Mouse (Mus musculus): ENCODE measurements at regions not wholly inside any gene's neighbourhood (a gene's known extent, or its start where the extent isn't known, plus 50 kb on each side); places are given as distances from the start of the nearest gene placed in this dataset.

DNA sequence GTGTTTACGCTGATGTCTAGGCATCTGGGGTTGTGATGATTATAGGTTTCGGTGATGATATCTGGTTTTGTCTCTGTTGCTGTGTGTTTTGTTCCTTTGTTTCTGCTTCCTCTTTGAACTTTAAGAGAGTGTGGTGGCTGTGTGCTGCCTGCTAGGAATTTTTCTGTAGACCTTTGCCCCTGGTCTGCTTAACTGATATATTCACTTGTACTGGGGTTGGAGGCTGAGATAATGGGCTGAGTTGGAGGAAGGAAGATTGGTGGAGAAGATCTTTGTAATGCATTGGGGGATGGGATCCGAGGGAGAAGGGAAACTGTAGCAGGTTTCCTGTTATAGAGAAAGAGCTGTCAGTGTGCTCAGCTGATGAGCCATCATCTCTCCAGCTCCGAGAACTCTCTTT lies 55.8 kb downstream of the Mid1ip1 start:
- DNase-seq: no peak

DNA sequence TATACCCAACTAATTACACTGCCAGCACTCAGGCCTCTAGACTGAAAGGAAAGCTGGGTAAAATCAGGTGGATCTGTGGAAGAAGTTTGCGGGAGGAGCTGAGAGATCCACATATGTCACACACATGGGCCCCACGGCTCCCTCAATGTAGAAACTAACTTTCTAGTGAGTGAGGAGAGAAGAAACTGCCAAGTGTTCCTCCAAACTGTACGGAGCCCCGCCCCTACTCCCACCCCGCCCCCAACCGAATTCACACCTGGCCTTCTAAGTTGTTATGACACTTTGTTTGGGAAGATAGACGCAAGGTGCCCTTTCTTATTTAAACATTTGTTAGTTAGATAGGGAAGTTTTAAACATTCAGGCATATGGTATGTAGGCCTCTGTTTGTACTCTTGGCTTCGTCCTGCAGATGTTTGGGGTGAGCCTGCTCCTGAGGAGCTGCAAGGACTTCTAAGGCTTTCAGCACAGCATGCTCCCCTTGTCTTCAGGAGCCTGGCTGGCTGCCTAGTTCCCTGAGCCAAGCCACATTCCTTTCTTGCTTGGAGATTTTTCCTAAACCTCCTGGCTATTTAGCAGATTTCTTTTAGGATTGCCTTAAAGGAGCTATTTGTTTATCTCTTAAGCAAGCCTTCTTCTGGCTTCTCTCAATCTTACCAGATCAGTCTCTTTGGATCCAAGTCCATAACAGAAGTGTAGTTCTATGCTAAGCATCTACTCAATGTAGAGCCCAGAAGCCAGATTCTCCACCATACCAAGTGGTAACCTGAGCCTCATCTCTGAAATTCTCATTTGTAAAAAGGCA lies 61.1 kb downstream of the Mid1ip1 start:
- peak; percentile 3 for DNase-seq

- DNase-seq: no peak
Measured at GRCm38 (mm10) chrX:10776516-10776818, 61.7 kb downstream of the Mid1ip1 start.

DNA sequence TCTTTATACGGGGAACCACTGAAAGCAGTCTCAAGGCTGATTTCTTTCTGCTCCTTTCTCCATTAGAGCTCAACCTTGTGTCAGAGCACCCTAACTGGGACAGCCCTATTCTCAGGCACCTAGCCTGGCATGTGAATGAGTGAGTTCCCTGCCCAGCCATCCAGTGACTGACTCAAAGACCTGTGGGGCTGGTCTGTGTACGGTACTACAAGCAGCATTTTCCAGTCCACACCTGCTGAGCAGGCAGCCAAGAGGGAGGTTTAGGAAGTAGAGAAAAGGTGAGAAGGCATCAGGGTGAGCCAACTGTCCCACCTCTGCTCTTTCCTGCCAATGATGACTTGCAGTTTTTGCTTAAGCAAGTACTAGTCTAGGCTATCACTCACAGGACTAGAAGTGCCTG lies 63.2 kb downstream of the Mid1ip1 start:
- no peak for DNase-seq

- DNase-seq: no peak
Measured at GRCm38 (mm10) chrX:10786359-10786758, 71.5 kb downstream of the Mid1ip1 start.

DNA sequence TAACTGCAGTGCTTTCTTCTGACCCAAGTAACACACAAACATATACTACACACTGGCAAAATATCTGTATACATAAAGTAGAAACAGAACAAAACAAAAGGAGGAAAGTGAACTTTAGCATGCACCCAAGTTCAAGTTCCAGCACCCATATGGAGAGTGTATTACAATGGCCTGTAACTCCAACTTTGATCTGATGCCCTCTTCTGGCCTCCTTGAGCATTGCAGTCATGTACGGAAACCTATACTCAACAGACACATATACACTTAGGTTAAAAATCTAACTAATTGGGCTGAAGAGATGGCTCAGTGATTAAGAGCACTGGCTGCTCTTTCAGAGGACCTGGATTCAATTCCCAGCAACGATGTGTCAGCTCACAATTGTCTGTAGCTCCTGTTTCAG lies 72.2 kb downstream of the Mid1ip1 start:
- no peak for DNase-seq

DNA sequence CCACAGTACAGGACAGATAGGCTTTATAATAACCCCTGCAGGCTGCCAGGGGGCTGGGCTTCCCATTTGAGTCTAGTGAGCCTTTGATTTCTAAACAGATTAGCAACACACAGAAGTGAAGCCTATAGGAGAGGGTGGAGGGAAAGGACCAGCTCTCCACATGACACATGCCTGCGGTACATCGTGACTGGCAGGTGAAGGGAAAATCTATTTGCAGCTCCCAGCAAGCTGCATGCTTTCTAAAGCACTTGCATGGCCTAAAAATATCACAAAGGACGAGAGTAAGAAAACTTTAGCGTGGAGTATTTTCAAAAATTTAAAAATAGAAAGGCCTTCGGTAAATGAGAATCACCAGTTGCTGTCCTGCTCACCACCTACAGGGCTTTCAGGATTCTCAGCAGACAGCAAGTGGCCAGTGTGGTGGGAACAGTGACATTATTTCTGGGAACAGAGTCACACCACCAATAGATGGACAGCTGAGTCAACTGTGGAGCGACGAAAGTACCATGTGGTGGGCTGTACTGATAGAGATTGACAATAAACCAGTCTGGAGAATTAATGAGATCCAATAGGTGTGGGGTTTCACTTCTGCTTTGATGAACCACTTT lies 105.6 kb downstream of the Mid1ip1 start:
- DNase-seq: no peak

- no peak for DNase-seq
Measured at GRCm38 (mm10) chrX:10833681-10834080, 118.9 kb downstream of the Mid1ip1 start.

- DNase-seq: no peak
Measured at GRCm38 (mm10) chrX:10857089-10857488, 142.3 kb downstream of the Mid1ip1 start.

DNA sequence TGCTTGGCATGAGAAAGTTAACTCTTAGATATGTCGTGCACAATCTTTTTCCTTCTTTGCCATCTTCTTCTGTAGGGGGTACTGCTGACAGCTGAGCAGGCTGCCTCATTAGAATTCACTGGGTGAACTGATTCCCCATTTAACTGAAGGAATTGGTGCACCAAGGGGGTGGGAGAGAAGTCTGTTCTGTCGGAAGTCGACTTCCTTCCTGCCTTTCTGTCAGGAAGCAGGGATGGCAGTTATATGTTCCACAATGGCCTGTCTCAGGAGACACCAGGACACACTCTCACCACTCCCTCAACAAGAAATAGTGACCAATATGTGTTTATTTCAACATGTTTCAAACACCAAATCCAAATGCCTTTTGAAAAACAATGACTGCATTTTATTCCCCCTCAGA lies 142.9 kb downstream of the Mid1ip1 start:
- DNase-seq: no peak

DNA sequence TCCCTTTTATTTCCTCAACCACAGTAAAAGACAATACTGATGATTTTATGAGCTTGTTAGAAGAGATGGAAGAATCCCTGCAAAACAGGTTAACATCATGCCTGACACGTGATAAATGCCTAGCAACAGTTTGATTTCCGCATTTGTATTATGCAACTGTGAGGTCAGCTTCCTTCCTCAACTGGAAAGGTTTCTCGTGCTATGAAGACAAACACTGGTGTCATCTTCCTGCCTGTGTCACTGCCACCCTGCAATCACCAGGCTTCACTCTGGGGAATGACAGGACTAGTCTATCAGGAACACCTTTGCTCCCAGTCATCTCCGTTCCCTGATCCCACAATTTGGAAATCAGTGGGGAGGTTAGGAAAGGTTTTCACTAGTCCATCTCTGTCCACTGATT lies 156.8 kb downstream of the Mid1ip1 start:
- no peak for DNase-seq

- no peak for DNase-seq
Measured at GRCm38 (mm10) chrX:10877856-10878255, 163.0 kb downstream of the Mid1ip1 start.

- no peak for DNase-seq
Measured at GRCm38 (mm10) chrX:10878922-10879321, 164.1 kb downstream of the Mid1ip1 start.

- DNase-seq: no peak
Measured at GRCm38 (mm10) chrX:10883729-10884464, 169.1 kb downstream of the Mid1ip1 start.

- DNase-seq: no peak
Measured at GRCm38 (mm10) chrX:10892815-10893214, 178.0 kb downstream of the Mid1ip1 start.

GRCm38 (mm10) chrX:10896193-10896955 lies 181.6 kb downstream of the Mid1ip1 start:
- DNase-seq: no peak

DNA sequence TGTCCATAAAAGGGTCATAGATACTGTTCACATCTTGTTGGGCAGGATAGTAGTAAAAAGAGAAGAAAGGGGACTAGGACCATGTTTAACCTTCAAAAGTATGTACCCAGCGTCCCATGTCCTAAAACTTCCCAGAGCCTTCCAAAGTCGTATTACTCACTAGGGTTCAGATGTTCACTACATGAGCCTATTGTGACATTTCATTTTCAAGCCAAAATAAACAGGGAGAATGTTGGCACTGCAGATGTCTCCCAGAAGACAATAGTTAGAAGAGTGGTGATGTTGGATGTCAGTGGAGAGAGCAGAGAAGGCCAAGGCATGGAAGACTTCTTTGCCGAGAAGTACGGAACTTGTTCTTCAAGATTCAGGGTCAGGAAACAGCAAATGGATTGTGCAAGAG lies 187.9 kb downstream of the Mid1ip1 start:
- no peak for DNase-seq

DNA sequence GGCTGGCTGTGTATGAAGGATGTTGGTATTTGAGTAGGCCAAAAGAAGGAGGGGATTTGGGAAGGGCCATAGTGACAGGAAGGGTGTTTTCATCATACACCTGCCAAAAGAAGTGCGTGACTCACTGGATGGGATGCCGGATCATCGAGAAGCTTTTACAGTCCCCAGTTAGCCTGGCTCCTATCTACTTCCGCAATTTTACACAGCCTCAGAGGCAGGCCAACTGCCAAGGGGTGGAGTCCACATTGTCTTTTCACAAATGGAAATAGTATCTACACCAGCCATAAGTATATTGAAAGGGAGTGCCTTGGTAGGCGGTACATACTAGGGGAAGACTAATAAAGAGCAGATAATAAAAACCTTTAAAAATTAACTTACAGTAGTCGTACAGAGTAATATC lies 189.3 kb downstream of the Mid1ip1 start:
- no peak for DNase-seq

DNA sequence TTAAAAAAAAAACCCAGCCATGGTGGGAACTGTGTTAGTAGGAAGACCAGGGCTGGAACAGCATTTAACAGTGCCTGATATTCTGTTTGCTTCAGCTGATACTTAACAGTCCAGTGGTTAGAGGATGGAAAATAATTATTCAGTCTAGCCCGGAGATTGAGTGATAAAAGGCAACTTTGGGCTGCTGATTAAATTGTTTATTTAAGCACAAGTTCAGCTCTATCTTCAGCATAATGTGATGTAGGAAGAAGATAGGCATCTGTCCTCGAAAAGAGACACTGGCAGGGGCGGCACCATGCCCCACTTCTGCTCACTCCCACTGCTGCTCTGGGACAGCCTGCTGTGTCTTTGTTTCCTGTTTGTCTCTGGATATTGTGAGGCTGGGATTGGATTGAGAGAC lies 190.1 kb downstream of the Mid1ip1 start:
- no peak for DNase-seq

GRCm38 (mm10) chrX:10911127-10912061 lies 196.6 kb downstream of the Mid1ip1 start:
- no peak for DNase-seq

Data from adrenal gland, adult 2 months (tissue).